8 mouse cellular contexts compared by ENCODE assay signal in the genomic region with DNA sequence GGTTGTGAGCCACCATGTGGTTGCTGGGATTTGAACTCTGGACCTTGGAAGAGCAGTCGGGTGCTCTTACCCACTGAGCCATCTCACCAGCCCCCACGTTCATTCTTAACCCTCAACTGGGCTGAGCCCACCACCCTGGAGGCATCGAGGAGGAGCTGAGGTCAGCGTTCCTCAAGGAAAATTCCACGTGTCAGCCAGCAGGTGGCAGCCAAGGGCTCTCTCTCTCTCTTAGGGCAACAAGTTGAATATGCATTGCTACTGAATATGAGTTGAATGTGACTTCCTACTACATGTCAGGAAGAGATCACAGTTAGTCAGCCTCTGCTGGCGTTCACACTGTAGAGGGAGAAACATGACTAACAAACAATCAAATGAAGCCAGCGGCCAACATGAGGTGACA. TPM values are rescaled to one million over a fixed set of nuclear protein-coding genes. Genes with fewer than 3 reads are reported as not detected.
DNase-seq lines count a peak whose midpoint lies in the region; ATAC-seq and TF ChIP-seq lines count a peak whose summit lies in the region.
"Had no signal": no experiment of that assay in that cellular context is flagged by ENCODE, and none has a peak within 500 bp of the region (broad histone marks: within the 10 kb centered on the region; RNA-seq: fewer than 3 reads in every experiment).

No protein-coding gene starts in this region.

- H3K9ac ChIP-seq in kidney, embryonic 14.5 days (ENCODE audit: low read depth, low read length), result no peak overlapping the region
- H3K9ac ChIP-seq in ES-E14 (ENCODE audit: insufficient read depth, low read depth, low read length, poor library complexity, severe bottlenecking), result no peak overlapping the region
- H3K9ac ChIP-seq: midbrain, embryonic 12.5 days had no signal

- H3K4me3 ChIP-seq in kidney, adult 2 months (ENCODE audit: insufficient read depth, low read depth, low read length), result no peak overlapping the region
- no peak overlapping the region for H3K4me3 ChIP-seq in kidney, embryonic 14.5 days (ENCODE audit: low read length)
- H3K4me3 ChIP-seq in ES-E14 (ENCODE audit: insufficient read depth in 1 of 2, low read depth in 1 of 2, low read length in 2 of 2, poor library complexity in 1 of 2, severe bottlenecking in 1 of 2), result no peak overlapping the region
- H3K4me3 ChIP-seq: midbrain, embryonic 12.5 days had no signal

- no peak overlapping the region for H3K4me2 ChIP-seq in kidney, embryonic 14.5 days (replicated peaks; ENCODE audit: low read depth, low read length)
- H3K4me2 ChIP-seq: midbrain, embryonic 12.5 days had no signal

- H3K27me3 ChIP-seq in kidney, adult 2 months (replicated peaks; ENCODE audit: control insufficient read depth, insufficient read depth, low read length), result no peaks in the 10 kb centered on the region; the same call in 1 of the 2 replicates
- peaks cover 70% of the 10 kb centered on the region for H3K27me3 ChIP-seq in kidney, embryonic 14.5 days (ENCODE audit: control insufficient read depth, insufficient read depth, low read length)

- no peak for ATAC-seq in kidney, embryonic 14.5 days (ENCODE audit: low FRiP score, low TSS enrichment)

- H3K27ac ChIP-seq in kidney, adult 2 months (ENCODE audit: insufficient read depth, low read depth, low read length), result no peak overlapping the region
- no peak overlapping the region for H3K27ac ChIP-seq in kidney, embryonic 14.5 days (ENCODE audit: low read depth, low read length)
- H3K27ac ChIP-seq in ES-E14 (ENCODE audit: insufficient read depth, low read depth, low read length, poor library complexity, severe bottlenecking), result no peak overlapping the region
- H3K27ac ChIP-seq: midbrain, embryonic 12.5 days had no signal

- no peak for TF ChIP-seq POLR2A in kidney, adult 2 months (IDR thresholded peaks at IDR 0.05; ENCODE audit: low read depth, low read length)

- in situ Hi-C loops in ES-E14 (cut with MboI; ENCODE audit: low sequenced_read_pairs in 2 of 2, unreplicated experiment in 2 of 2), result loop anchor here in 1 of 2 experiments (5.0 kb wide), 1 partner anchor 56 kb away; no protein-coding TSS in a partner anchor

- H3K9me3 ChIP-seq in kidney, embryonic 14.5 days (ENCODE audit: control insufficient read depth, low read length), result no peaks in the 10 kb centered on the region
- H3K9me3 ChIP-seq in ES-E14 (ENCODE audit: control insufficient read depth, insufficient read depth, low read depth, low read length), result no peaks in the 10 kb centered on the region
- H3K9me3 ChIP-seq: midbrain, embryonic 12.5 days had no signal

- 21% methylated on average over 7 of the region's 7 CpGs for WGBS in kidney, adult 2 months
- 27% methylated on average over 7 of the region's 7 CpGs for WGBS in kidney, embryonic 14.5 days

- no peaks in the 10 kb centered on the region for H3K4me1 ChIP-seq in kidney, adult 2 months (ENCODE audit: control insufficient read depth, insufficient read depth, low read length)
- no peaks in the 10 kb centered on the region; the same call in 1 of the 2 replicates for H3K4me1 ChIP-seq in kidney, embryonic 14.5 days (ENCODE audit: control insufficient read depth, insufficient read depth, low read length)
- peaks cover 0 to 15% of the 10 kb centered on the region in 2 experiments; a peak in 2 of 4 replicates for H3K4me1 ChIP-seq in ES-E14 (ENCODE audit: control insufficient read depth in 2 of 2, insufficient read depth in 2 of 2, low read length in 2 of 2, poor library complexity in 1 of 2)

- DNase-seq in kidney, adult 2 months, result peak; percentile 49
- peak; percentile 76 for DNase-seq in B cell, adult 2 months
- DNase-seq in ES-E14 (ENCODE audit: low read depth, low spot score), result no peak
- DNase-seq in cerebellum, postnatal 14 days, result peak; percentile 84 to 87
- peak; percentile 80 for DNase-seq in kidney, postnatal 4 days
- peak; percentile 56 for DNase-seq in retina, postnatal 7 days (ENCODE audit: low read depth, low spot score)

- H3K36me3 ChIP-seq in kidney, adult 2 months (ENCODE audit: control insufficient read depth, insufficient read depth, low read length), result no peaks in the 10 kb centered on the region
- no peaks in the 10 kb centered on the region for H3K36me3 ChIP-seq in kidney, embryonic 14.5 days (ENCODE audit: control insufficient read depth, insufficient read depth, low read length)
- H3K36me3 ChIP-seq in ES-E14 (ENCODE audit: control insufficient read depth, insufficient read depth, low read length, poor library complexity, severe bottlenecking), result no peaks in the 10 kb centered on the region
- H3K36me3 ChIP-seq: midbrain, embryonic 12.5 days had no signal

- TF ChIP-seq CTCF in kidney, adult 2 months (conservative IDR thresholded peaks at IDR 0.05; ENCODE audit: insufficient read depth, insufficient read length, low read depth, low read length), result peak; percentile 80

TF ChIP-seq in ES-E14, 5 proteins besides CTCF, POLR2A, EP300 and RAD21:
- no peak for TF ChIP-seq CHD2 (IDR thresholded peaks at IDR 0.05; ENCODE audit: low read depth, low read length)
- TF ChIP-seq MAFK (IDR thresholded peaks at IDR 0.05; ENCODE audit: insufficient read depth, low read depth, low read length), result peak; percentile 91
- no peak for TF ChIP-seq HCFC1 (IDR thresholded peaks at IDR 0.05; ENCODE audit: borderline replicate concordance, insufficient read depth, low read length)

RNA-seq across cellular contexts. Expression of a gene that starts 7.9 kb away (rescaled TPM):
- 1.5 and 2.3 TPM in 2 replicates for polyA plus RNA-seq in kidney, adult 2 months (2012; rRNA removed)
- polyA plus RNA-seq in kidney, embryonic 14.5 days (2014; fragmentation: Nextera tagmentation; extraction: Ambion mirVana), result 1.5 and 1.9 TPM in 2 replicates
- 16.5 and 23.7 TPM in 2 replicates for total RNA-seq in ES-E14 (2012; rRNA removed)

RNA-seq across cellular contexts. Expression of a gene that starts 8.0 kb away (rescaled TPM):
- 29.8 and 45.7 TPM in 2 replicates for polyA plus RNA-seq in kidney, adult 2 months (2012; rRNA removed)
- 10.8 and 13.2 TPM in 2 replicates for polyA plus RNA-seq in kidney, embryonic 14.5 days (2014; fragmentation: Nextera tagmentation; extraction: Ambion mirVana)
- total RNA-seq in ES-E14 (2012; rRNA removed), result 5.1 and 11.0 TPM in 2 replicates

RNA-seq across cellular contexts. Expression of a gene that starts 16.3 kb away (rescaled TPM):
- 58.2 and 63.4 TPM in 2 replicates for polyA plus RNA-seq in kidney, adult 2 months (2012; rRNA removed)
- 16.7 and 19.2 TPM in 2 replicates for polyA plus RNA-seq in kidney, embryonic 14.5 days (2014; fragmentation: Nextera tagmentation; extraction: Ambion mirVana)
- 43.8 and 49.4 TPM in 2 replicates for total RNA-seq in ES-E14 (2012; rRNA removed)

RNA-seq across cellular contexts. Expression of a gene that starts 37.8 kb away (rescaled TPM):
- 0.03 and 0.11 TPM in 2 replicates for polyA plus RNA-seq in kidney, adult 2 months (2012; rRNA removed)
- 0.43 and 0.80 TPM in 2 replicates for polyA plus RNA-seq in kidney, embryonic 14.5 days (2014; fragmentation: Nextera tagmentation; extraction: Ambion mirVana)
- total RNA-seq in ES-E14 (2012; rRNA removed), result 0.76 and 1.3 TPM in 2 replicates

RNA-seq across cellular contexts. Expression of a gene that starts 38.1 kb away (rescaled TPM):
- 22.8 and 25.5 TPM in 2 replicates for polyA plus RNA-seq in kidney, adult 2 months (2012; rRNA removed)
- 81.1 and 99.0 TPM in 2 replicates for polyA plus RNA-seq in kidney, embryonic 14.5 days (2014; fragmentation: Nextera tagmentation; extraction: Ambion mirVana)
- 34.0 and 54.5 TPM in 2 replicates for total RNA-seq in ES-E14 (2012; rRNA removed)
